Mouse (Mus musculus) CH12.LX (cell line): ENCODE results near the gene Tead1. TPM values are rescaled to one million over a fixed set of nuclear protein-coding genes. Genes with fewer than 3 reads are reported as not detected.

Source experiments
- DNase-seq: peaks from one replicate; pipeline ENCODE4 v3.0.0-alpha.2; 2013; ENCODE audit errors: extremely low read depth
- H3K27ac ChIP-seq: 2 replicates; pipeline ENCODE4 v1.5.1; 2012; ENCODE audit warnings: low read depth, mild to moderate bottlenecking, control low read depth, moderate library complexity; ENCODE audit not compliant: insufficient read depth
- H3K27me3 ChIP-seq: replicated peaks from 2 replicates; pipeline ENCODE3; 2012; ENCODE audit warnings: inconsistent platforms
- H3K36me3 ChIP-seq, 2 experiments: replicated peaks in 1 of 2; 2 replicates each; pipeline versions ENCODE3 to v1.6.1; 2012; ENCODE audit warnings: inconsistent platforms in 1 of 2, low read length in 1 of 2, mild to moderate bottlenecking in 1 of 2, mixed read lengths in 1 of 2, moderate library complexity in 1 of 2; ENCODE audit not compliant: control insufficient read depth in 1 of 2, insufficient read depth in 1 of 2
- H3K4me1 ChIP-seq, 2 experiments: 2 replicates each; pipeline ENCODE4 v1.6.1; 2012; ENCODE audit warnings: inconsistent platforms in 1 of 2, moderate library complexity in 1 of 2; ENCODE audit not compliant: insufficient read depth in 2 of 2, control insufficient read depth in 1 of 2
- H3K4me2 ChIP-seq: 2 replicates; pipeline ENCODE4 v1.6.1; 2012; ENCODE audit warnings: low read depth, mild to moderate bottlenecking, control low read depth; ENCODE audit not compliant: poor library complexity, insufficient read depth, severe bottlenecking
- H3K4me3 ChIP-seq, 3 experiments: fragments of 150-350 bp in 1 of 3; sonication (generic) in 1 of 3; replicated peaks in 1 of 3; 2 replicates each; pipeline versions ENCODE3 to v1.5.1; 2011 to 2012; ENCODE audit warnings: low read depth in 2 of 3, low read length in 2 of 3, mild to moderate bottlenecking in 2 of 3, moderate library complexity in 2 of 3, control low read depth in 1 of 3, improper control_type of control experiment in 1 of 3, inconsistent platforms in 1 of 3, mixed read lengths in 1 of 3; ENCODE audit not compliant: poor library complexity in 1 of 3
- H3K79me2 ChIP-seq: replicated peaks from 2 replicates; pipeline ENCODE4 v1.6.1; 2012; ENCODE audit warnings: mild to moderate bottlenecking, moderate library complexity; ENCODE audit not compliant: control insufficient read depth, poor library complexity, insufficient read depth, severe bottlenecking; ENCODE audit errors: extremely low read depth
- H3K9ac ChIP-seq: 2 replicates; pipeline ENCODE4 v1.6.1; 2012; ENCODE audit warnings: low read depth, mild to moderate bottlenecking, control low read depth, moderate library complexity; ENCODE audit not compliant: insufficient read depth
- H3K9me3 ChIP-seq: replicated peaks from 2 replicates; pipeline ENCODE3; 2012; ENCODE audit warnings: low read length, inconsistent platforms, mixed read lengths
- BHLHE40 ChIP-seq: IDR thresholded peaks from 2 replicates; pipeline ENCODE4 v1.6.1; 2011; ENCODE audit warnings: mild to moderate bottlenecking, low read depth, low read length, improper control_type of control experiment
- CHD2 ChIP-seq: IDR thresholded peaks from 2 replicates; pipeline ENCODE4 v1.6.1; 2011; ENCODE audit warnings: low read length, improper control_type of control experiment
- CTCF ChIP-seq, 2 experiments: IDR thresholded peaks in 1 of 2; conservative IDR thresholded peaks in 1 of 2; 2 replicates each; pipeline ENCODE4 v1.5.1; 2011 to 2012; ENCODE audit warnings: low read depth in 2 of 2, low read length in 2 of 2, improper control_type of control experiment in 1 of 2, inconsistent platforms in 1 of 2, mild to moderate bottlenecking in 1 of 2, moderate library complexity in 1 of 2
- GABPA ChIP-seq: IDR thresholded peaks from 2 replicates; pipeline ENCODE4 v1.6.1; 2012; ENCODE audit warnings: low read depth, low read length, improper control_type of control experiment, inconsistent platforms; ENCODE audit not compliant: insufficient replicate concordance
- JUN ChIP-seq: IDR thresholded peaks from 2 replicates; pipeline ENCODE4 v1.6.1; 2011; ENCODE audit warnings: low read depth, mild to moderate bottlenecking, low read length, improper control_type of control experiment, moderate library complexity; ENCODE audit not compliant: insufficient read depth
- KAT2A ChIP-seq: IDR thresholded peaks from 2 replicates; pipeline ENCODE4 v1.6.1; 2012; ENCODE audit warnings: low read length, improper control_type of control experiment, inconsistent platforms; ENCODE audit not compliant: insufficient replicate concordance
- MAFK ChIP-seq: IDR thresholded peaks from 2 replicates; pipeline ENCODE4 v1.6.1; 2011; ENCODE audit warnings: low read length, improper control_type of control experiment; ENCODE audit not compliant: insufficient replicate concordance
- MAZ ChIP-seq: IDR thresholded peaks from 2 replicates; pipeline ENCODE4 v1.6.1; 2012; ENCODE audit warnings: low read depth, mild to moderate bottlenecking, inconsistent platforms, low read length, improper control_type of control experiment, moderate library complexity
- MEF2A ChIP-seq: IDR thresholded peaks from 2 replicates; pipeline ENCODE4 v1.6.1; 2014; ENCODE audit warnings: low read depth, mild to moderate bottlenecking, inconsistent platforms, low read length, improper control_type of control experiment, borderline replicate concordance
- MXI1 ChIP-seq: IDR thresholded peaks from 2 replicates; pipeline ENCODE4 v1.6.1; 2011; ENCODE audit warnings: mild to moderate bottlenecking, low read depth, low read length, improper control_type of control experiment
- NELFE ChIP-seq: IDR thresholded peaks from 2 replicates; pipeline ENCODE4 v1.6.1; 2011; ENCODE audit warnings: low read depth, low read length, improper control_type of control experiment
- NRF1 ChIP-seq: IDR thresholded peaks from 2 replicates; pipeline ENCODE4 v1.6.1; 2014; ENCODE audit warnings: low read depth, mild to moderate bottlenecking, inconsistent platforms, low read length, improper control_type of control experiment, moderate library complexity
- PAX5 ChIP-seq: IDR thresholded peaks from 2 replicates; pipeline ENCODE4 v1.6.1; 2012; ENCODE audit warnings: low read length, inconsistent platforms, mixed read lengths
- POLR2A ChIP-seq: IDR thresholded peaks from 2 replicates; pipeline ENCODE4 v1.6.1; 2011; ENCODE audit warnings: low read depth, mild to moderate bottlenecking, improper control_type of control experiment, low read length
- RAD21 ChIP-seq: IDR thresholded peaks from 2 replicates; pipeline ENCODE4 v1.6.1; 2011; ENCODE audit warnings: low read depth, mild to moderate bottlenecking, low read length, improper control_type of control experiment, moderate library complexity
- RCOR1 ChIP-seq: conservative IDR thresholded peaks from 2 replicates; pipeline ENCODE4 v1.6.1; 2012; ENCODE audit warnings: low read depth, mild to moderate bottlenecking, inconsistent platforms, low read length, improper control_type of control experiment
- SMC3 ChIP-seq: IDR thresholded peaks from 2 replicates; pipeline ENCODE4 v1.6.1; 2011; ENCODE audit warnings: low read depth, low read length, improper control_type of control experiment
- TBP ChIP-seq: conservative IDR thresholded peaks from 2 replicates; pipeline ENCODE4 v1.6.1; 2011; ENCODE audit warnings: low read depth, low read length, improper control_type of control experiment
- USF1 ChIP-seq: IDR thresholded peaks from 2 replicates; pipeline ENCODE4 v1.6.1; 2014; ENCODE audit warnings: low read depth, mild to moderate bottlenecking, inconsistent platforms, low read length, improper control_type of control experiment
- USF2 ChIP-seq: conservative IDR thresholded peaks from 2 replicates; pipeline ENCODE4 v1.6.1; 2011; ENCODE audit warnings: low read depth, low read length, improper control_type of control experiment
- ZC3H11A ChIP-seq: IDR thresholded peaks from 2 replicates; pipeline ENCODE4 v1.6.1; 2012; ENCODE audit warnings: low read depth, mild to moderate bottlenecking, inconsistent platforms, low read length, improper control_type of control experiment
- ZKSCAN1 ChIP-seq: IDR thresholded peaks from 2 replicates; pipeline ENCODE4 v1.6.1; 2012; ENCODE audit warnings: low read depth, inconsistent platforms, low read length, improper control_type of control experiment, borderline replicate concordance
- ZMIZ1 ChIP-seq: IDR thresholded peaks from 2 replicates; pipeline ENCODE4 v1.6.1; 2012; ENCODE audit warnings: low read depth, mild to moderate bottlenecking, inconsistent platforms, low read length, improper control_type of control experiment
- ZNF384 ChIP-seq: IDR thresholded peaks from 2 replicates; pipeline ENCODE4 v1.6.1; 2012; ENCODE audit warnings: low read depth, low read length, improper control_type of control experiment, inconsistent platforms
- dilution Hi-C: fragments of 300-500 bp; cut with MboI; formaldehyde crosslinking; loops from 2 replicates; pipeline ENCODE4 v1.14.3; 2020; ENCODE audit warnings: low sequenced_read_pairs; ENCODE audit not compliant: extremely low pct_unique_long_range_greater_than_20kb, extremely low pct_ligation_motif_present
- in situ Hi-C: fragments of 300-500 bp; cut with MboI; formaldehyde crosslinking; loops from 3 replicates; pipeline ENCODE4 v1.14.3; 2019; ENCODE audit warnings: low sequenced_read_pairs, low pct_ligation_motif_present, low pct_unique_long_range_greater_than_20kb, mixed read lengths
- polyA plus RNA-seq: library from polyadenylated mRNA; unstranded; fragments of >175 nt; gene quantifications from 2 replicates; pipeline ENCODE4 v1.2.1, GENCODE M21; 2012; ENCODE audit warnings: low read depth; ENCODE audit not compliant: insufficient read length
- total RNA-seq, 2 experiments: library from RNA; depleted of rRNA; stranded (reverse); fragments of 300-350 nt in 1 of 2; fragments of >200 nt in 1 of 2; gene quantifications; 2 replicates each; pipeline ENCODE4 v1.2.3; 2012 to 2014

Gene Tead1
- total and polyA plus RNA-seq, 3 experiments = not detected

DNA sequence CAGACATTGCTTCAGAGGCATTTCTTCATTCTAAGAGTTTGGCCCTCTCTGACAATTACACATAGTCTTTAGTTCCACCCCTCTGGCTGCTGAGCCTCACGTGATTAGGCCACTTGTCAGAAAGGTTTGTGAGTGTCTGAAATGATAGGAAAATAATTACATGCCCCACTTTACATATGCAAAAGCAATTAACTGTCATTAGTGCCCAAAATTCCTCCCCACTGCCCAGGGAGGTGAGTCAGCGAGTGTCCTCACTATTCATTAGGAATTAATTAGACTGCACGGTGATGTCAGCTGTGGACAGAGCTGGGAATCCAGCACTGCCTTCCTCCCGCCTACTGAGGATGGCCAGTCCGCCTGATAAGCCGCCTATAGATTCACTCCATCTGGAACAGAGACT lies 74.2 kb downstream of the Tead1 start:
- no peaks in the 10 kb centered on the region for H3K9me3 ChIP-seq
- in situ Hi-C loops = no loop called here
- H3K9ac ChIP-seq = no peak overlapping the region
- H3K4me3 ChIP-seq = no peak overlapping the region
- H3K4me1 ChIP-seq = no peaks in the 10 kb centered on the region; a peak in 1 of 4 replicates
- no peak overlapping the region for H3K4me2 ChIP-seq
- H3K27me3 ChIP-seq = no peaks in the 10 kb centered on the region
- DNase-seq = no peak
- TF ChIP-seq MXI1 (no peak), BHLHE40 (no peak), NRF1 (no peak), ZC3H11A (no peak), SMC3 (no peak), RCOR1 (no peak), MEF2A (no peak)
- no peak overlapping the region for H3K27ac ChIP-seq
- dilution Hi-C loops = no loop called here
- H3K36me3 ChIP-seq = no peaks in the 10 kb centered on the region
- H3K79me2 ChIP-seq = no peaks in the 10 kb centered on the region

GRCm38 (mm10) chr7:112759359-112759975 lies 80.3 kb downstream of the Tead1 start:
- Histone ChIP-seq H3K27me3 (peaks cover 9% of the 10 kb centered on the region), H3K79me2 (no peaks in the 10 kb centered on the region), H3K4me3 (no peak overlapping the region)
- TF ChIP-seq ZKSCAN1 (no peak), MAZ (no peak), ZNF384 (no peak), KAT2A (no peak), CHD2 (no peak), CTCF (conservative IDR thresholded peaks at IDR 0.05 in 1 of 2, IDR thresholded peaks at IDR 0.05 in 1 of 2; ENCODE audit: low read depth in 2 of 2, low read length in 2 of 2) (no peak), TBP (no peak), USF2 (no peak), MEF2A (no peak), PAX5 (no peak), ZMIZ1 (no peak), ZC3H11A (no peak), NELFE (no peak), POLR2A (no peak), RAD21 (no peak), USF1 (no peak), GABPA (no peak), JUN (no peak), MAFK (no peak)
- TF ChIP-seq, all 38 proteins: peak for 0
- Histone ChIP-seq H3K4me2 (no peak overlapping the region), H3K9me3 (no peaks in the 10 kb centered on the region), H3K27ac (no peak overlapping the region), H3K9ac (no peak overlapping the region), H3K36me3 (no peaks in the 10 kb centered on the region), H3K4me1 (peaks cover 0 to 41% of the 10 kb centered on the region in 2 experiments; a peak in 2 of 4 replicates)
- dilution Hi-C loops (no loop called here), in situ Hi-C loops (no loop called here)
- DNase-seq = no peak
